11 mouse cellular contexts compared by ENCODE assay signal in the genomic region with DNA sequence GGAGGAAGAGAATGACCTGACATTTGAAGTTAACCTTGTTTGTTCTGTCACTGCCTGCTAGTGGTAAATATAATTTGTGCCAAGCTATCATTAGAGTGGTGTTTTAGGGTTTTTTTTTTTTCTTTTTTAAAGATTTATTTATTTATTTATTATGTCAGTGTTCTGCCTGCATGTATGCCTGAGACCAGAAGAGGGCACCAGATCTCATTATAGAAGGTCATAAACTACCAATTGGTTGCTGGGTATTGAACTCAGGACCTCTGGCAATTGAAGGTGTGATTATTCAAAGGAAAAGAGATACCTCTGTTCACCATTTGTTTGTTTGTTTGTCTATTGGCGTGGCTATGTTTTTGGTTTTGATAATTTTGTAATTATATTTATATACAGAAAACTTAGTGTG. TPM values are rescaled to one million over a fixed set of nuclear protein-coding genes. Genes with fewer than 3 reads are reported as not detected.
DNase-seq lines count a peak whose midpoint lies in the region; ATAC-seq and TF ChIP-seq lines count a peak whose summit lies in the region.
"Had no signal": no experiment of that assay in that cellular context is flagged by ENCODE, and none has a peak within 500 bp of the region (broad histone marks: within the 10 kb centered on the region; RNA-seq: fewer than 3 reads in every experiment).

No protein-coding gene starts in this region.

- peaks cover 42% of the 10 kb centered on the region for H3K36me3 ChIP-seq in midbrain, postnatal 0 days (ENCODE audit: insufficient read depth, low read length)
- peaks cover 35% of the 10 kb centered on the region for H3K36me3 ChIP-seq in midbrain, embryonic 16.5 days (ENCODE audit: control insufficient read depth, insufficient read depth, low read length)
- H3K36me3 ChIP-seq in hindbrain, embryonic 16.5 days (ENCODE audit: control insufficient read depth, insufficient read depth, low read length), result peaks cover 44% of the 10 kb centered on the region
- peaks cover 14% of the 10 kb centered on the region; the same call in 1 of the 2 replicates for H3K36me3 ChIP-seq in forebrain, embryonic 11.5 days (ENCODE audit: control insufficient read depth, insufficient read depth, low read length)

- no peak overlapping the region for H3K27ac ChIP-seq in gastrocnemius, adult 2 months
- no peak overlapping the region for H3K27ac ChIP-seq in midbrain, postnatal 0 days (ENCODE audit: low read depth, low read length)
- no peak overlapping the region for H3K27ac ChIP-seq in midbrain, embryonic 16.5 days (ENCODE audit: low read length)
- no peak overlapping the region for H3K27ac ChIP-seq in hindbrain, embryonic 16.5 days (ENCODE audit: low read depth, low read length)
- no peak overlapping the region for H3K27ac ChIP-seq in forebrain, embryonic 11.5 days (ENCODE audit: low read depth, low read length)

- H3K4me2 ChIP-seq in midbrain, postnatal 0 days (ENCODE audit: low read depth, low read length, poor library complexity, severe bottlenecking), result no peak overlapping the region
- no peak overlapping the region for H3K4me2 ChIP-seq in midbrain, embryonic 16.5 days (ENCODE audit: low read length)
- no peak overlapping the region for H3K4me2 ChIP-seq in hindbrain, embryonic 16.5 days (ENCODE audit: low read length)
- no peak overlapping the region for H3K4me2 ChIP-seq in forebrain, embryonic 11.5 days (ENCODE audit: low read depth, low read length, severe bottlenecking)
- H3K4me2 ChIP-seq: midbrain, embryonic 11.5 days had no signal

- no peak overlapping the region for H3K4me3 ChIP-seq in gastrocnemius, adult 2 months
- H3K4me3 ChIP-seq in midbrain, postnatal 0 days (ENCODE audit: low read depth, low read length), result no peak overlapping the region
- no peak overlapping the region for H3K4me3 ChIP-seq in midbrain, embryonic 16.5 days (ENCODE audit: low read depth, low read length)
- H3K4me3 ChIP-seq in hindbrain, embryonic 16.5 days (ENCODE audit: low read length), result no peak overlapping the region
- no peak overlapping the region for H3K4me3 ChIP-seq in forebrain, embryonic 11.5 days (ENCODE audit: low read depth, low read length)

- no peaks in the 10 kb centered on the region for H3K27me3 ChIP-seq in midbrain, postnatal 0 days (ENCODE audit: insufficient read depth, low read length)
- H3K27me3 ChIP-seq in midbrain, embryonic 16.5 days (ENCODE audit: control insufficient read depth, insufficient read depth, low read depth, low read length), result no peaks in the 10 kb centered on the region
- no peaks in the 10 kb centered on the region for H3K27me3 ChIP-seq in hindbrain, embryonic 16.5 days (replicated peaks; ENCODE audit: control insufficient read depth, insufficient read depth, low read length)
- no peaks in the 10 kb centered on the region for H3K27me3 ChIP-seq in forebrain, embryonic 11.5 days (ENCODE audit: control insufficient read depth, insufficient read depth, low read length)

- WGBS in midbrain, postnatal 0 days, result 90% methylated on average over 1 of the region's 1 CpGs
- WGBS in midbrain, embryonic 16.5 days, result 100% methylated on average over 1 of the region's 1 CpGs
- WGBS in hindbrain, embryonic 16.5 days, result 97% methylated on average over 1 of the region's 1 CpGs
- WGBS in forebrain, embryonic 11.5 days, result 87% methylated on average over 1 of the region's 1 CpGs

- peak; percentile 55 for TF ChIP-seq CTCF in gastrocnemius, adult 2 months (IDR thresholded peaks at IDR 0.05)
- TF ChIP-seq CTCF in midbrain, postnatal 0 days (IDR thresholded peaks at IDR 0.05), result peak; percentile 58

- DNase-seq in gastrocnemius, adult 2 months, result no peak
- no peak for DNase-seq in gastrocnemius, postnatal 14 days
- DNase-seq in midbrain, postnatal 0 days (ENCODE audit: low spot score), result peak; percentile 14
- peak; percentile 17 for DNase-seq in c-Kit-positive CD71-positive TER-119-positive erythroid progenitor cells, embryonic 14.5 days (ENCODE audit: low spot score)
- peak; percentile 28 for DNase-seq in thymus, postnatal 4 days
- DNase-seq in forebrain, embryonic 11.5 days (ENCODE audit: low spot score), result no peak
- DNase-seq: cerebellum, adult 11-12 months; kidney, adult 11 months had no signal

- ATAC-seq in midbrain, postnatal 0 days (ENCODE audit: low FRiP score), result no peak
- ATAC-seq in midbrain, embryonic 16.5 days, result no peak
- ATAC-seq in hindbrain, embryonic 16.5 days, result no peak
- ATAC-seq in forebrain, embryonic 11.5 days (replicated peaks; ENCODE audit: low FRiP score), result no peak

- H3K4me1 ChIP-seq in midbrain, postnatal 0 days (ENCODE audit: insufficient read depth, low read length), result no peaks in the 10 kb centered on the region
- H3K4me1 ChIP-seq in midbrain, embryonic 16.5 days (ENCODE audit: control insufficient read depth, insufficient read depth, low read length), result no peaks in the 10 kb centered on the region
- no peaks in the 10 kb centered on the region for H3K4me1 ChIP-seq in hindbrain, embryonic 16.5 days (ENCODE audit: control insufficient read depth, insufficient read depth, low read depth, low read length)
- H3K4me1 ChIP-seq in forebrain, embryonic 11.5 days (replicated peaks; ENCODE audit: control insufficient read depth, insufficient read depth, low read length), result no peaks in the 10 kb centered on the region

- intact Hi-C loops in gastrocnemius, adult 2 months (cut with DNase I), result loop anchor here (5.0 kb wide), 2 partner anchors 33 to 298 kb away; no protein-coding TSS in a partner anchor
- intact Hi-C loops in gastrocnemius, postnatal 14 days (cut with DNase I; ENCODE audit: low total_unique reads), result no loop called here

- H3K9ac ChIP-seq in midbrain, postnatal 0 days (replicated peaks; ENCODE audit: low read length, poor library complexity, severe bottlenecking), result no peak overlapping the region
- no peak overlapping the region for H3K9ac ChIP-seq in midbrain, embryonic 16.5 days (ENCODE audit: low read depth, low read length)
- no peak overlapping the region for H3K9ac ChIP-seq in hindbrain, embryonic 16.5 days (ENCODE audit: low read depth, low read length)
- H3K9ac ChIP-seq in forebrain, embryonic 11.5 days (ENCODE audit: low read length), result no peak overlapping the region

- no peaks in the 10 kb centered on the region for H3K9me3 ChIP-seq in midbrain, postnatal 0 days (ENCODE audit: low read length)
- H3K9me3 ChIP-seq in midbrain, embryonic 16.5 days (replicated peaks; ENCODE audit: control insufficient read depth, low read length, poor library complexity, severe bottlenecking), result no peaks in the 10 kb centered on the region; the same call in 1 of the 2 replicates
- H3K9me3 ChIP-seq in hindbrain, embryonic 16.5 days (ENCODE audit: control insufficient read depth, low read length), result no peaks in the 10 kb centered on the region
- no peaks in the 10 kb centered on the region for H3K9me3 ChIP-seq in forebrain, embryonic 11.5 days (ENCODE audit: control insufficient read depth, low read length)

RNA-seq across cellular contexts. Expression of a gene that starts 37.7 kb away (rescaled TPM):
- total RNA-seq in gastrocnemius, adult 2 months (2021), result 100 to 1,000 TPM; 253 to 335 TPM
- total RNA-seq in gastrocnemius, postnatal 14 days (2021), result 100 to 1,000 TPM; 245 to 287 TPM
- 100 and 107 TPM in 2 replicates for total RNA-seq in midbrain, postnatal 0 days (2014; rRNA removed)
- polyA plus RNA-seq in midbrain, postnatal 0 days (2015; fragmentation: Nextera tagmentation; extraction: Ambion mirVana), result 145 and 155 TPM in 2 replicates
- 149 and 151 TPM in 2 replicates for polyA plus RNA-seq in midbrain, embryonic 16.5 days (2015; fragmentation: Nextera tagmentation; extraction: Ambion mirVana)
- polyA plus RNA-seq in hindbrain, embryonic 16.5 days (2015; fragmentation: Nextera tagmentation; extraction: Ambion mirVana), result 162 and 165 TPM in 2 replicates
- polyA plus RNA-seq in forebrain, embryonic 11.5 days (2014; fragmentation: Nextera tagmentation; extraction: Ambion mirVana), result 201 and 211 TPM in 2 replicates

RNA-seq across cellular contexts. Expression of a gene that starts 39.7 kb away (rescaled TPM):
- total RNA-seq in gastrocnemius, adult 2 months (2021), result 10 to 100 TPM; 60.3 to 84.9 TPM
- total RNA-seq in gastrocnemius, postnatal 14 days (2021), result 10 to 100 TPM; 70.4 to 78.1 TPM
- 59.6 and 64.9 TPM in 2 replicates for total RNA-seq in midbrain, postnatal 0 days (2014; rRNA removed)
- 57.9 and 58.4 TPM in 2 replicates for polyA plus RNA-seq in midbrain, postnatal 0 days (2015; fragmentation: Nextera tagmentation; extraction: Ambion mirVana)
- 75.6 and 84.6 TPM in 2 replicates for polyA plus RNA-seq in midbrain, embryonic 16.5 days (2015; fragmentation: Nextera tagmentation; extraction: Ambion mirVana)
- polyA plus RNA-seq in hindbrain, embryonic 16.5 days (2015; fragmentation: Nextera tagmentation; extraction: Ambion mirVana), result 72.9 and 83.9 TPM in 2 replicates
- polyA plus RNA-seq in forebrain, embryonic 11.5 days (2014; fragmentation: Nextera tagmentation; extraction: Ambion mirVana), result 130 and 142 TPM in 2 replicates

RNA-seq across cellular contexts. Expression of a gene that starts 40.0 kb away (rescaled TPM):
- 10 to 100 TPM; 40.7 to 41.1 TPM for total RNA-seq in gastrocnemius, adult 2 months (2021)
- 10 to 100 TPM; 31.3 to 35.4 TPM for total RNA-seq in gastrocnemius, postnatal 14 days (2021)
- 21.8 and 30.6 TPM in 2 replicates for total RNA-seq in midbrain, postnatal 0 days (2014; rRNA removed)
- polyA plus RNA-seq in midbrain, postnatal 0 days (2015; fragmentation: Nextera tagmentation; extraction: Ambion mirVana), result 13.8 and 15.8 TPM in 2 replicates
- 18.6 and 19.6 TPM in 2 replicates for polyA plus RNA-seq in midbrain, embryonic 16.5 days (2015; fragmentation: Nextera tagmentation; extraction: Ambion mirVana)
- polyA plus RNA-seq in hindbrain, embryonic 16.5 days (2015; fragmentation: Nextera tagmentation; extraction: Ambion mirVana), result 17.9 and 18.3 TPM in 2 replicates
- 32.9 and 38.5 TPM in 2 replicates for polyA plus RNA-seq in forebrain, embryonic 11.5 days (2014; fragmentation: Nextera tagmentation; extraction: Ambion mirVana)

RNA-seq across cellular contexts. Expression of a gene that starts 42.0 kb away (rescaled TPM):
- 10 to 100 TPM; 41.0 to 43.0 TPM for total RNA-seq in gastrocnemius, adult 2 months (2021)
- 10 to 100 TPM; 31.7 to 32.0 TPM for total RNA-seq in gastrocnemius, postnatal 14 days (2021)
- 6.8 and 9.5 TPM in 2 replicates for total RNA-seq in midbrain, postnatal 0 days (2014; rRNA removed)
- polyA plus RNA-seq in midbrain, postnatal 0 days (2015; fragmentation: Nextera tagmentation; extraction: Ambion mirVana), result 45.6 and 46.2 TPM in 2 replicates
- 36.1 and 39.4 TPM in 2 replicates for polyA plus RNA-seq in midbrain, embryonic 16.5 days (2015; fragmentation: Nextera tagmentation; extraction: Ambion mirVana)
- polyA plus RNA-seq in hindbrain, embryonic 16.5 days (2015; fragmentation: Nextera tagmentation; extraction: Ambion mirVana), result 40.8 and 43.5 TPM in 2 replicates
- 56.5 and 59.4 TPM in 2 replicates for polyA plus RNA-seq in forebrain, embryonic 11.5 days (2014; fragmentation: Nextera tagmentation; extraction: Ambion mirVana)

Comparison
In these comparisons a context has a peak if more than half of its experiments do, and no peak if none do; other contexts are left out.
1. DNase-seq: peak in midbrain, postnatal 0 days (single experiment), c-Kit-positive CD71-positive TER-119-positive erythroid progenitor cells, embryonic 14.5 days (single experiment) and thymus, postnatal 4 days (single experiment); none in gastrocnemius, adult 2 months (single experiment), gastrocnemius, postnatal 14 days (single experiment) and forebrain, embryonic 11.5 days (single experiment).